Mouse (Mus musculus): ENCODE data around the gene Coro1a.

GRCm38 (mm10) chr7:126702358-126702757 is 5.2 kb downstream of the Coro1a start:
- TF ChIP-seq CTCF (IDR thresholded peaks at IDR 0.05; ENCODE audit: insufficient read depth, low read length) (no peak), POLR2A (IDR thresholded peaks at IDR 0.05; ENCODE audit: borderline replicate concordance, extremely low read depth, low read depth, low read length) (no peak)

Measured in lung, adult 2 months (tissue).